Mouse (Mus musculus): ENCODE data around the gene Pank2. TPM values are rescaled to one million over a fixed set of nuclear protein-coding genes. Genes with fewer than 3 reads are reported as not detected.

The Pank2 gene
- total and polyA plus RNA-seq, 3 experiments: 34.9 to 275 (median 71.8) TPM

GRCm38 (mm10) chr2:131265056-131265455 is 2.8 kb downstream of the Pank2 start:
- 0 out of 2 replicates have a peak overlapping the region, but pooled peaks have one; percentile 12 for H3K9ac ChIP-seq (ENCODE audit: control insufficient read depth, low read depth, low read length, poor library complexity, severe bottlenecking)
- no peaks in the 10 kb centered on the region for H3K9me3 ChIP-seq (replicated peaks; ENCODE audit: insufficient read depth, low read length)
- DNase-seq (ENCODE audit: low read depth, low spot score): no peak
- H3K4me3 ChIP-seq (ENCODE audit: control insufficient read depth in 1 of 2, insufficient read depth in 1 of 2, low read depth in 2 of 2, low read length in 2 of 2): no peak overlapping the region
- peaks cover 10 to 29% of the 10 kb centered on the region in 2 experiments for H3K4me1 ChIP-seq (ENCODE audit: control insufficient read depth in 1 of 2, insufficient read depth in 2 of 2, low read length in 2 of 2)
- TF ChIP-seq RCOR1 (IDR thresholded peaks at IDR 0.05; ENCODE audit: low read depth, low read length) (no peak), MAFK (IDR thresholded peaks at IDR 0.05; ENCODE audit: borderline replicate concordance, low read depth, low read length) (no peak), POLR2AphosphoS5 (IDR thresholded peaks at IDR 0.05; ENCODE audit: borderline replicate concordance, low read depth, low read length) (no peak), ZNF384 (IDR thresholded peaks at IDR 0.05; ENCODE audit: low read depth, low read length) (no peak), POLR2A (IDR thresholded peaks at IDR 0.05; ENCODE audit: control insufficient read depth in 1 of 2, insufficient read depth in 1 of 2, low read depth in 1 of 2, low read length in 2 of 2, poor library complexity in 1 of 2) (no peak), ELF1 (IDR thresholded peaks at IDR 0.05; ENCODE audit: low read depth, low read length) (no peak), HCFC1 (IDR thresholded peaks at IDR 0.05; ENCODE audit: low read depth, low read length) (no peak), SMC3 (IDR thresholded peaks at IDR 0.05; ENCODE audit: low read depth, low read length) (no peak), SIN3A (IDR thresholded peaks at IDR 0.05; ENCODE audit: low read length) (no peak), TBP (IDR thresholded peaks at IDR 0.05; ENCODE audit: low read depth, low read length) (no peak), MAX (IDR thresholded peaks at IDR 0.05; ENCODE audit: low read length) (no peak), ZKSCAN1 (IDR thresholded peaks at IDR 0.05; ENCODE audit: low read depth, low read length) (no peak)
- no peak overlapping the region for H3K27ac ChIP-seq (ENCODE audit: control insufficient read depth, low read depth, low read length)
- H3K36me3 ChIP-seq (ENCODE audit: control insufficient read depth in 1 of 2, insufficient read depth in 2 of 2, low read length in 2 of 2): peaks cover 0 to 28% of the 10 kb centered on the region in 2 experiments; a peak in 3 of 4 replicates
- no peaks in the 10 kb centered on the region for H3K27me3 ChIP-seq (ENCODE audit: control insufficient read depth in 1 of 2, insufficient read depth in 2 of 2, low read length in 2 of 2)
- peaks cover 33% of the 10 kb centered on the region for H3K79me2 ChIP-seq (ENCODE audit: control insufficient read depth, insufficient read depth, low read length, poor library complexity)

GRCm38 (mm10) chr2:131275493-131275892 is 13.2 kb downstream of the Pank2 start:
- no peak overlapping the region for H3K4me3 ChIP-seq (ENCODE audit: control insufficient read depth in 1 of 2, insufficient read depth in 1 of 2, low read depth in 2 of 2, low read length in 2 of 2)
- H3K27ac ChIP-seq (ENCODE audit: control insufficient read depth, low read depth, low read length): no peak overlapping the region
- peaks cover 2 to 49% of the 10 kb centered on the region in 2 experiments for H3K36me3 ChIP-seq (ENCODE audit: control insufficient read depth in 1 of 2, insufficient read depth in 2 of 2, low read length in 2 of 2)
- 0 out of 2 replicates have a peak, but pooled peaks cover 3% of the 10 kb centered on the region for H3K79me2 ChIP-seq (ENCODE audit: control insufficient read depth, insufficient read depth, low read length, poor library complexity)
- no peak for DNase-seq (ENCODE audit: low read depth, low spot score)
- no peaks in the 10 kb centered on the region for H3K27me3 ChIP-seq (ENCODE audit: control insufficient read depth in 1 of 2, insufficient read depth in 2 of 2, low read length in 2 of 2)
- no peaks in the 10 kb centered on the region for H3K4me1 ChIP-seq (ENCODE audit: control insufficient read depth in 1 of 2, insufficient read depth in 2 of 2, low read length in 2 of 2)
- no peak overlapping the region for H3K9ac ChIP-seq (ENCODE audit: control insufficient read depth, low read depth, low read length, poor library complexity, severe bottlenecking)
- H3K9me3 ChIP-seq (replicated peaks; ENCODE audit: insufficient read depth, low read length): no peaks in the 10 kb centered on the region
- no peak for TF ChIP-seq MAZ (IDR thresholded peaks at IDR 0.05; ENCODE audit: low read depth, low read length)
- TF ChIP-seq JUND (IDR thresholded peaks at IDR 0.05; ENCODE audit: low read depth, low read length): no peak
- no peak for TF ChIP-seq KAT2A (conservative IDR thresholded peaks at IDR 0.05; ENCODE audit: low read depth, low read length)
- TF ChIP-seq HCFC1 (IDR thresholded peaks at IDR 0.05; ENCODE audit: low read depth, low read length): no peak
- TF ChIP-seq MAFK (IDR thresholded peaks at IDR 0.05; ENCODE audit: borderline replicate concordance, low read depth, low read length): no peak
- no peak for TF ChIP-seq POLR2AphosphoS5 (IDR thresholded peaks at IDR 0.05; ENCODE audit: borderline replicate concordance, low read depth, low read length)
- TF ChIP-seq ZMIZ1 (IDR thresholded peaks at IDR 0.05; ENCODE audit: low read depth, low read length): no peak
- no peak for TF ChIP-seq GATA1 (IDR thresholded peaks at IDR 0.05; ENCODE audit: low read depth, low read length)
- no peak for TF ChIP-seq TAL1 (IDR thresholded peaks at IDR 0.05; ENCODE audit: low read length)
- TF ChIP-seq CHD2 (IDR thresholded peaks at IDR 0.05; ENCODE audit: low read length): no peak
- TF ChIP-seq SIN3A (IDR thresholded peaks at IDR 0.05; ENCODE audit: low read length): no peak
- no peak for TF ChIP-seq E2F4 (IDR thresholded peaks at IDR 0.05; ENCODE audit: borderline replicate concordance, low read depth, low read length)
- no peak for TF ChIP-seq CTCF (IDR thresholded peaks at IDR 0.05 in 2 of 3, conservative IDR thresholded peaks at IDR 0.05 in 1 of 3; ENCODE audit: control insufficient read depth in 1 of 3, insufficient read depth in 1 of 3, low read depth in 2 of 3, low read length in 3 of 3, poor library complexity in 1 of 3, severe bottlenecking in 1 of 3)
- TF ChIP-seq POLR2AphosphoS2 (IDR thresholded peaks at IDR 0.05; ENCODE audit: low read length): no peak
- TF ChIP-seq USF2 (IDR thresholded peaks at IDR 0.05; ENCODE audit: borderline replicate concordance in 1 of 2, insufficient read depth in 1 of 2, low read depth in 1 of 2, low read length in 2 of 2): no peak
- TF ChIP-seq NELFE (IDR thresholded peaks at IDR 0.05; ENCODE audit: low read depth, low read length): no peak
- TF ChIP-seq MYB (IDR thresholded peaks at IDR 0.05; ENCODE audit: low read depth, low read length): no peak
- no peak for TF ChIP-seq BHLHE40 (IDR thresholded peaks at IDR 0.05; ENCODE audit: borderline replicate concordance, low read depth, low read length)
- TF ChIP-seq ZNF384 (IDR thresholded peaks at IDR 0.05; ENCODE audit: low read depth, low read length): no peak
- TF ChIP-seq UBTF (IDR thresholded peaks at IDR 0.05; ENCODE audit: borderline replicate concordance, insufficient read depth, low read depth, low read length): no peak
